Mouse (Mus musculus) left cerebral cortex, postnatal 14 days (tissue): ENCODE measurements around the gene Dgke. TPM values are rescaled to one million over a fixed set of nuclear protein-coding genes. Genes with fewer than 3 reads are reported as not detected.

Experiments used
- DNase-seq, 2 experiments: peaks; one replicate each; pipeline ENCODE4 v3.0.0; 2021 to 2022; ENCODE audit warnings: low spot score in 2 of 2, mixed read lengths in 1 of 2
- intact Hi-C: fragments of 180-260 bp; cut with DNase I; formaldehyde crosslinking; loops from one replicate; pipeline ENCODE4 v1.15.1; 2025
- total RNA-seq, 2 experiments: library from RNA; stranded (reverse); gene quantifications; 2 replicates each; pipeline ENCODE4 v1.2.3; 2021

Dgke gene
- total RNA-seq, 2 experiments from 2014 or later, result 44.9 to 47.8 TPM

GRCm38 (mm10) chr11:88989530-88989929 is 77.1 kb downstream of the Dgke start:
- DNase-seq, result peak in 1 of 2 experiments; percentile 26
- intact Hi-C loops, result no loop called here

GRCm38 (mm10) chr11:88988956-88989355 is 77.7 kb downstream of the Dgke start:
- intact Hi-C loops, result no loop called here
- DNase-seq, result no peak

GRCm38 (mm10) chr11:88986616-88987015 is 80.0 kb downstream of the Dgke start:
- DNase-seq, result no peak
- intact Hi-C loops, result no loop called here

Other genes starting within 250 kb of the Dgke start
- gene Akap1, start 202.3 kb downstream of the Dgke start, total RNA-seq, result 10 to 100 TPM; 38.4 to 40.3 TPM
- gene Scpep1, start 111.4 kb downstream of the Dgke start, total RNA-seq, result 10 to 100 TPM; 19.8 to 19.9 TPM
- gene Elobl, start 99.9 kb downstream of the Dgke start, total RNA-seq, result not detected
- 10 to 100 TPM; 20.4 to 20.9 TPM for gene Coil, start 96.6 kb downstream of the Dgke start, total RNA-seq
- 1 to 10 TPM; 3.2 to 4.8 TPM for gene Trim25, start 67.5 kb downstream of the Dgke start, total RNA-seq
- not detected for gene Gm525, start 7.0 kb upstream of the Dgke start, total RNA-seq
- 10 to 100 TPM; 15.6 to 17.1 TPM for gene Nog, start 235.5 kb upstream of the Dgke start, total RNA-seq